Mouse (Mus musculus) lung, postnatal 0 days (tissue): ENCODE results near the gene Rab31.

Source experiments
- CTCF ChIP-seq: IDR thresholded peaks from 2 replicates; pipeline ENCODE4 v1.5.1; 2016; ENCODE audit warnings: antibody characterized with exemption, mild to moderate bottlenecking
- EP300 ChIP-seq: IDR thresholded peaks from 2 replicates; pipeline ENCODE4 v1.6.1; 2016; ENCODE audit warnings: antibody characterized with exemption, mild to moderate bottlenecking, control low read depth

- TF ChIP-seq CTCF (no peak), EP300 (no peak)
Measured at GRCm38 (mm10) chr17:65806416-65806815, 33.9 kb upstream of the Rab31 start.
